Mouse (Mus musculus) spleen, postnatal 0 days (tissue): ENCODE results near the gene Mylpf. TPM values are rescaled to one million over a fixed set of nuclear protein-coding genes. Genes with fewer than 3 reads are reported as not detected.

Source experiments
- polyA plus RNA-seq: library from polyadenylated mRNA; unstranded; fragments of >200 nt; fragmentation: Nextera tagmentation; extraction: Ambion mirVana; gene quantifications from 2 replicates; pipeline ENCODE4 v1.2.1, GENCODE M21; 2015

Gene Mylpf
- 34.1 and 37.7 TPM in 2 replicates for polyA plus RNA-seq

DNA sequence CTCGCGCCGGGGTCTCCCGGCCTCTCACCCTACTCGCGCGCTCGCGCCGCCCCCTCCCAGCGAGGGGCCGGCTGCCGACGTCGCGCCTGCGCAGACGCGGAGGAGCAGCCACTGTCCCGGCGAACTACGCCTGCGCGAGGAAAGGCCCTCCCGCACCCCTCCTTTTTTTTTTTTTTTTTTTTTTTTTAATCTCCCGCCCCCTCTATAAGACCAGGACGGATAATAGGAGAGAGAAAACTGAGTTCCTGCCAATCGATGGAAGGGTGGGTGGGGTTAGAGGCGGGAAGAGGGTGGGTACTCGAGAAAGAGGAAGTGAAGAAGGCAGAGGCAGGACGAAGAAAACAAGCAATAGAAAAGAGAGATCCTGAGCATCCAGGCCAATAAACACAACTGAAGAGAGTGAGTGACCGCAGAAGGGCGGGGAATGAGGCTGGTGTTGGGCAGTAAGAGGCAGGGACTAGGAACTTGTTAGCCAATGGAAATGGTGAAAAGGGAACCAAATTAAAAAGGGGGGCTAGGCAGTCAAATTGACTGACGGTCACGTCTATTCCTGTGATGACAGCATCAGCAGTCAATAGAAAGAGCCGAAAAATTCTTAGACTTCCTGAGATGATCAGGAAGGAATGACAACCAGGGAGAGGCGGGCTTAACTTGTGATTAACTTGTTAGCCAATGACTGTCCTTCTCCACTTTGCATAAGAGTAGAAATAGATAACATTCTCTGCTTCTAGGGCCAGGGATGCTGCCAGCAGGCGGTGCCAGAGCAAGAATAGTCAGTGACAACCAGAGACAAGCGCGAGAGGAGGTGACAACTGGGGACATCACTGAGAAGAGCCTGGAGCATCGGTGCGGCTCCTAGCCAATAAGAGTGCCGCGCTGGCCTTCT, at the start of gene Mylpf:
Gene Mylpf (plus strand): TSS at position 338 of the 886 bp plus-strand sequence.

GRCm38 (mm10) chr7:127195544-127196295, 13.0 kb upstream of the Mylpf start, which contains the start of gene Cd2bp2:
Gene Cd2bp2 (minus strand): TSS chr7:127196050.

DNA sequence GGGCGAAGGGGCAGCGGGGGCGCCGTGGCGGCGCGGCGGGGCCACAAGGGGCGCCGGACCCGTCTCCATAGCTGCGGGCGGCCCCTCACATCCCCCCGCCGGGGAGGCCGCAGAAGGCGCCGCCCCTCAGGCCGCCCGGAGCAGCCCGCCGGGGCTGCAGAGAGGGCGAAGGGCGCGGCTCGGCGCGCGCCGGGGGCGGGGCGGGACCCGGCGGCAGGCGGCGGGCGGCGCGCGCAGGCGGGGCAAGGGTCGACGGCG, 466 bp upstream of the Mylpf start, which contains the start of gene Tbc1d10b:
Gene Tbc1d10b (minus strand): TSS at position 174 of the 258 bp plus-strand sequence.

GRCm38 (mm10) chr7:127232622-127233367, 24.1 kb downstream of the Mylpf start, which contains the start of the genes Zfp553 and Sept1:
Gene Zfp553 (plus strand): TSS chr7:127233061.
Gene Sept1 (minus strand): TSS chr7:127233130.

GRCm38 (mm10) chr7:127243870-127244657, 35.4 kb downstream of the Mylpf start, which contains the start of gene Zfp771:
Gene Zfp771 (plus strand): TSS chr7:127244274.

GRCm38 (mm10) chr7:127260309-127261111, 51.8 kb downstream of the Mylpf start, which contains the start of gene Dctpp1:
Gene Dctpp1 (minus strand): TSS chr7:127260709.

Other genes starting within 250 kb of the Mylpf start
- 56.1 and 61.1 TPM in 2 replicates for gene Cdipt, start 233.0 kb upstream of the Mylpf start, polyA plus RNA-seq
- gene Cdiptos, start 232.8 kb upstream of the Mylpf start, polyA plus RNA-seq, result 1.4 and 2.3 TPM in 2 replicates
- gene Mvp, start 194.3 kb upstream of the Mylpf start, polyA plus RNA-seq, result 13.4 and 15.9 TPM in 2 replicates
- gene Pagr1b, start 192.4 kb upstream of the Mylpf start, polyA plus RNA-seq, result not detected in 2 replicates
- 32.5 and 43.1 TPM in 2 replicates for gene Pagr1a, start 191.5 kb upstream of the Mylpf start, polyA plus RNA-seq
- 3.7 and 10.6 TPM in 2 replicates for gene Gm42742, start 187.8 kb upstream of the Mylpf start, polyA plus RNA-seq
- gene Prrt2, start 187.7 kb upstream of the Mylpf start, polyA plus RNA-seq, result 0.55 and 0.86 TPM in 2 replicates
- 47.2 and 48.3 TPM in 2 replicates for gene Maz, start 181.9 kb upstream of the Mylpf start, polyA plus RNA-seq
- 109 and 120 TPM in 2 replicates for gene Kif22, start 166.4 kb upstream of the Mylpf start, polyA plus RNA-seq
- gene Zg16, start 121.6 kb upstream of the Mylpf start, polyA plus RNA-seq, result 10.1 and 23.2 TPM in 2 replicates
- 24.3 and 30.3 TPM in 2 replicates for gene AI467606, start 117.5 kb upstream of the Mylpf start, polyA plus RNA-seq
- 1.4 and 1.5 TPM in 2 replicates for gene Qprt, start 86.7 kb upstream of the Mylpf start, polyA plus RNA-seq
- 20.0 and 22.3 TPM in 2 replicates for gene Spn, start 71.1 kb upstream of the Mylpf start, polyA plus RNA-seq
- gene Cd2bp2, start 12.8 kb upstream of the Mylpf start, polyA plus RNA-seq, result 27.7 and 29.2 TPM in 2 replicates
- gene Tbc1d10b, start 422 bp upstream of the Mylpf start, polyA plus RNA-seq, result 21.0 and 22.5 TPM in 2 replicates
- 10.2 and 11.5 TPM in 2 replicates for gene Zfp553, start 24.2 kb downstream of the Mylpf start, polyA plus RNA-seq
- gene Sept1, start 24.2 kb downstream of the Mylpf start, polyA plus RNA-seq, result 44.4 and 49.3 TPM in 2 replicates
- 21.4 and 23.5 TPM in 2 replicates for gene Zfp771, start 35.4 kb downstream of the Mylpf start, polyA plus RNA-seq
- 87.9 and 90.1 TPM in 2 replicates for gene Dctpp1, start 51.8 kb downstream of the Mylpf start, polyA plus RNA-seq
- gene Sephs2, start 65.2 kb downstream of the Mylpf start, polyA plus RNA-seq, result 77.6 and 80.8 TPM in 2 replicates
- gene Itgal, start 87.4 kb downstream of the Mylpf start, polyA plus RNA-seq, result 10.0 and 13.4 TPM in 2 replicates
- 3.2 and 4.1 TPM in 2 replicates for gene Zfp768, start 136.7 kb downstream of the Mylpf start, polyA plus RNA-seq
- gene Zfp747, start 167.2 kb downstream of the Mylpf start, polyA plus RNA-seq, result 2.5 TPM in 2 replicates
- gene 9130019O22Rik, start 178.3 kb downstream of the Mylpf start, polyA plus RNA-seq, result 1.3 and 1.8 TPM in 2 replicates
- gene E430018J23Rik, start 184.7 kb downstream of the Mylpf start, polyA plus RNA-seq, result 1.7 and 1.9 TPM in 2 replicates
- 1.7 and 2.2 TPM in 2 replicates for gene Zfp764, start 197.9 kb downstream of the Mylpf start, polyA plus RNA-seq
- gene Zfp688, start 213.2 kb downstream of the Mylpf start, polyA plus RNA-seq, result 17.4 and 22.2 TPM in 2 replicates
- 2.5 and 3.2 TPM in 2 replicates for gene Zfp689, start 240.3 kb downstream of the Mylpf start, polyA plus RNA-seq